Mouse (Mus musculus) spleen, adult 2 months (tissue): ENCODE data around the gene Slc22a14.
A peak's percentile ranks its signal among the peaks of the same experiment; 100 is the strongest.

Experiments used
- CTCF ChIP-seq: fragments of 200-500 bp; IDR thresholded peaks from 2 replicates; pipeline ENCODE4 v1.5.1; 2011; ENCODE audit warnings: mild to moderate bottlenecking, inconsistent platforms; ENCODE audit not compliant: insufficient read depth, insufficient read length, insufficient replicate concordance; ENCODE audit errors: extremely low read depth
- POLR2A ChIP-seq: fragments of 200-500 bp; IDR thresholded peaks from 2 replicates; pipeline ENCODE4 v1.6.1; 2011; ENCODE audit warnings: low read depth, low read length, inconsistent platforms

DNA sequence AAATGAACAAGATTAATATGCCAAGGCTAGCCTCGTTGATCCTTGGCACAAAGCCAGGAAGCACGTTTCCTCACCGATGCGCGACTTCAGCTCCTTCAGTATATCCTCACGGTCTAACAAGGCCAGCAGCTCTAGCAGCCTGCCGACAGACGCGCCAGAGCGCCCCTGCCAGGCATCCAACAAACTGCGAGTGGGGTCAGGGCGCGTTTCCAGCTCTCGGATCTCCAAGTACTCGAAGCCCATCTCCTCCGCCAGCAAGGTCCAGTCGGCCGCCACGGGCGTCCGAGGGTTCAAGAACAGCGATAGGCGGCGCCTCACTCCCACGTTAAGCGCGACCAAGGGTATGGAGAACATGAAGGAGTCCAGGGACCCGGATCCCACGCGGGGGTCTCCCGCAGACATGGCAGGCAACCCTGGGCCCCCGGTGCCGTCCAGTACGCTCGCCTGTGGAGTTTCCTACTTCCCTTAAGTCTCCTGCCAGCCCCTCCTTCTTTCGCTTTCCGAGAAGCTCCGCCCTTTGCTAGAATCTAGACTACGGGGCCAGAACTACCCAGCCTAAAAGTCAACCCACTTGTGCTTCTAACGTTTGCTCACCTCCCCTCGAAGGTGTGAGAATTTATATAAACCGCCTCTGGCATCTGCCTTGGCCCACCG lies 25.7 kb downstream of the Slc22a14 start, which contains the start of gene Acaa1a:
- TF ChIP-seq CTCF (no peak), POLR2A (peak; percentile 38)
